Mouse (Mus musculus) gastrocnemius, adult 2 months (tissue): ENCODE results near the gene Maml2. TPM values are rescaled to one million over a fixed set of nuclear protein-coding genes. Genes with fewer than 3 reads are reported as not detected.

Experiments used
- DNase-seq: peaks from one replicate; pipeline ENCODE4 v3.0.0; 2022
- H3K27ac ChIP-seq: fragments of 200-600 bp; 2 replicates; pipeline ENCODE4 v1.8.1; 2022; ENCODE audit warnings: mild to moderate bottlenecking
- H3K4me3 ChIP-seq: fragments of 200-600 bp; 2 replicates; pipeline ENCODE4 v1.8.1; 2022; ENCODE audit warnings: mild to moderate bottlenecking, moderate library complexity
- CTCF ChIP-seq: fragments of 200-600 bp; IDR thresholded peaks from 2 replicates; pipeline ENCODE4 v1.8.1; 2022; ENCODE audit warnings: antibody characterized with exemption, mild to moderate bottlenecking, moderate library complexity
- intact Hi-C: fragments of 180-260 bp; cut with DNase I; formaldehyde crosslinking; loops from one replicate; pipeline ENCODE4 v1.15.1; 2025
- total RNA-seq, 2 experiments: library from RNA; stranded (reverse); gene quantifications; 2 replicates each; pipeline ENCODE4 v1.2.3; 2021

The Maml2 gene
- total RNA-seq, 2 experiments from 2014 or later, result 2.9 to 3.0 TPM

GRCm38 (mm10) chr9:13681581-13682038 is 383.9 kb downstream of the Maml2 start:
- Histone ChIP-seq H3K4me3 (peak overlapping the region; percentile 33), H3K27ac (peak overlapping the region; percentile 48; the same call in 1 of the 2 replicates)
- DNase-seq, result peak; percentile 42
- TF ChIP-seq CTCF, result peak; percentile 54
- intact Hi-C loops, result loop anchor here (2.0 kb wide), 1 partner anchor 35 kb away; no protein-coding TSS in a partner anchor

- intact Hi-C loops, result no loop called here
- no peak overlapping the region for H3K4me3 ChIP-seq
- H3K27ac ChIP-seq, result no peak overlapping the region
- TF ChIP-seq CTCF, result no peak
- DNase-seq, result no peak
Observed at GRCm38 (mm10) chr9:13684327-13684934, 386.7 kb downstream of the Maml2 start.

- DNase-seq, result no peak
- no peak overlapping the region for H3K27ac ChIP-seq
- H3K4me3 ChIP-seq, result no peak overlapping the region
- TF ChIP-seq CTCF, result peak; percentile 42
- intact Hi-C loops, result no loop called here
Observed at GRCm38 (mm10) chr9:13686977-13687659, 389.4 kb downstream of the Maml2 start.

GRCm38 (mm10) chr9:13688997-13689396 is 391.2 kb downstream of the Maml2 start:
- Histone ChIP-seq H3K4me3 (no peak overlapping the region), H3K27ac (no peak overlapping the region)
- TF ChIP-seq CTCF, result no peak
- no peak for DNase-seq
- intact Hi-C loops, result no loop called here

- TF ChIP-seq CTCF, result no peak
- H3K4me3 ChIP-seq, result no peak overlapping the region
- H3K27ac ChIP-seq, result no peak overlapping the region
- DNase-seq, result no peak
- intact Hi-C loops, result no loop called here
Observed at GRCm38 (mm10) chr9:13690321-13690720, 392.6 kb downstream of the Maml2 start.

- DNase-seq, result no peak
- Histone ChIP-seq H3K27ac (peak overlapping the region; percentile 31), H3K4me3 (peak overlapping the region; percentile 39)
- TF ChIP-seq CTCF, result no peak
- intact Hi-C loops, result no loop called here
Observed at GRCm38 (mm10) chr9:13693693-13694284, 396.0 kb downstream of the Maml2 start.

GRCm38 (mm10) chr9:13694293-13694692 is 396.5 kb downstream of the Maml2 start:
- TF ChIP-seq CTCF, result no peak
- peak; percentile 35 for DNase-seq
- intact Hi-C loops, result no loop called here
- peak overlapping the region; percentile 31 for H3K27ac ChIP-seq
- H3K4me3 ChIP-seq, result peak overlapping the region; percentile 39

GRCm38 (mm10) chr9:13697041-13697811 is 399.5 kb downstream of the Maml2 start:
- peak; percentile 34 for DNase-seq
- intact Hi-C loops, result no loop called here
- TF ChIP-seq CTCF, result no peak
- H3K27ac ChIP-seq, result peak overlapping the region; percentile 57; the same call in 1 of the 2 replicates
- no peak overlapping the region for H3K4me3 ChIP-seq

- no peak overlapping the region for H3K4me3 ChIP-seq
- intact Hi-C loops, result no loop called here
- H3K27ac ChIP-seq, result peak overlapping the region; percentile 57; the same call in 1 of the 2 replicates
- TF ChIP-seq CTCF, result no peak
- DNase-seq, result no peak
Observed at GRCm38 (mm10) chr9:13697869-13698268, 400.1 kb downstream of the Maml2 start.

GRCm38 (mm10) chr9:13699061-13699780 is 401.5 kb downstream of the Maml2 start:
- no peak overlapping the region for H3K4me3 ChIP-seq
- TF ChIP-seq CTCF, result no peak
- no peak for DNase-seq
- intact Hi-C loops, result no loop called here
- no peak overlapping the region for H3K27ac ChIP-seq

GRCm38 (mm10) chr9:13699781-13700116 is 402.0 kb downstream of the Maml2 start:
- intact Hi-C loops, result no loop called here
- Histone ChIP-seq H3K4me3 (no peak overlapping the region), H3K27ac (no peak overlapping the region)
- TF ChIP-seq CTCF, result no peak
- no peak for DNase-seq

GRCm38 (mm10) chr9:13701773-13702172 is 404.0 kb downstream of the Maml2 start:
- intact Hi-C loops, result no loop called here
- H3K27ac ChIP-seq, result no peak overlapping the region
- no peak for DNase-seq
- no peak for TF ChIP-seq CTCF
- no peak overlapping the region for H3K4me3 ChIP-seq
